Mouse (Mus musculus) CH12.LX (cell line): ENCODE data around the gene Npcd. TPM values are rescaled to one million over a fixed set of nuclear protein-coding genes. Genes with fewer than 3 reads are reported as not detected.
A peak's percentile ranks its signal among the peaks of the same experiment; 100 is the strongest.

Source experiments
- DNase-seq: peaks from one replicate; pipeline ENCODE4 v3.0.0-alpha.2; 2013; ENCODE audit errors: extremely low read depth
- H3K27ac ChIP-seq: 2 replicates; pipeline ENCODE4 v1.5.1; 2012; ENCODE audit warnings: low read depth, mild to moderate bottlenecking, control low read depth, moderate library complexity; ENCODE audit not compliant: insufficient read depth
- H3K27me3 ChIP-seq: replicated peaks from 2 replicates; pipeline ENCODE3; 2012; ENCODE audit warnings: inconsistent platforms
- H3K36me3 ChIP-seq, 2 experiments: replicated peaks in 1 of 2; 2 replicates each; pipeline versions ENCODE3 to v1.6.1; 2012; ENCODE audit warnings: inconsistent platforms in 1 of 2, low read length in 1 of 2, mild to moderate bottlenecking in 1 of 2, mixed read lengths in 1 of 2, moderate library complexity in 1 of 2; ENCODE audit not compliant: control insufficient read depth in 1 of 2, insufficient read depth in 1 of 2
- H3K4me1 ChIP-seq, 2 experiments: 2 replicates each; pipeline ENCODE4 v1.6.1; 2012; ENCODE audit warnings: inconsistent platforms in 1 of 2, moderate library complexity in 1 of 2; ENCODE audit not compliant: insufficient read depth in 2 of 2, control insufficient read depth in 1 of 2
- H3K4me2 ChIP-seq: 2 replicates; pipeline ENCODE4 v1.6.1; 2012; ENCODE audit warnings: low read depth, mild to moderate bottlenecking, control low read depth; ENCODE audit not compliant: poor library complexity, insufficient read depth, severe bottlenecking
- H3K4me3 ChIP-seq, 3 experiments: fragments of 150-350 bp in 1 of 3; sonication (generic) in 1 of 3; replicated peaks in 1 of 3; 2 replicates each; pipeline versions ENCODE3 to v1.5.1; 2011 to 2012; ENCODE audit warnings: low read depth in 2 of 3, low read length in 2 of 3, mild to moderate bottlenecking in 2 of 3, moderate library complexity in 2 of 3, control low read depth in 1 of 3, improper control_type of control experiment in 1 of 3, inconsistent platforms in 1 of 3, mixed read lengths in 1 of 3; ENCODE audit not compliant: poor library complexity in 1 of 3
- H3K79me2 ChIP-seq: replicated peaks from 2 replicates; pipeline ENCODE4 v1.6.1; 2012; ENCODE audit warnings: mild to moderate bottlenecking, moderate library complexity; ENCODE audit not compliant: control insufficient read depth, poor library complexity, insufficient read depth, severe bottlenecking; ENCODE audit errors: extremely low read depth
- H3K9ac ChIP-seq: 2 replicates; pipeline ENCODE4 v1.6.1; 2012; ENCODE audit warnings: low read depth, mild to moderate bottlenecking, control low read depth, moderate library complexity; ENCODE audit not compliant: insufficient read depth
- H3K9me3 ChIP-seq: replicated peaks from 2 replicates; pipeline ENCODE3; 2012; ENCODE audit warnings: low read length, inconsistent platforms, mixed read lengths
- BHLHE40 ChIP-seq: IDR thresholded peaks from 2 replicates; pipeline ENCODE4 v1.6.1; 2011; ENCODE audit warnings: mild to moderate bottlenecking, low read depth, low read length, improper control_type of control experiment
- CHD2 ChIP-seq: IDR thresholded peaks from 2 replicates; pipeline ENCODE4 v1.6.1; 2011; ENCODE audit warnings: low read length, improper control_type of control experiment
- CTCF ChIP-seq, 2 experiments: IDR thresholded peaks in 1 of 2; conservative IDR thresholded peaks in 1 of 2; 2 replicates each; pipeline ENCODE4 v1.5.1; 2011 to 2012; ENCODE audit warnings: low read depth in 2 of 2, low read length in 2 of 2, improper control_type of control experiment in 1 of 2, inconsistent platforms in 1 of 2, mild to moderate bottlenecking in 1 of 2, moderate library complexity in 1 of 2
- ELF1 ChIP-seq: IDR thresholded peaks from 2 replicates; pipeline ENCODE4 v1.6.1; 2014; ENCODE audit warnings: low read depth, mild to moderate bottlenecking, inconsistent platforms, low read length, improper control_type of control experiment
- EP300 ChIP-seq: IDR thresholded peaks from 2 replicates; pipeline ENCODE4 v1.6.1; 2011; ENCODE audit warnings: low read length, improper control_type of control experiment
- ETS1 ChIP-seq: conservative IDR thresholded peaks from 2 replicates; pipeline ENCODE4 v1.6.1; 2012; ENCODE audit warnings: low read depth, mild to moderate bottlenecking, inconsistent platforms, low read length, improper control_type of control experiment, moderate library complexity
- GABPA ChIP-seq: IDR thresholded peaks from 2 replicates; pipeline ENCODE4 v1.6.1; 2012; ENCODE audit warnings: low read depth, low read length, improper control_type of control experiment, inconsistent platforms; ENCODE audit not compliant: insufficient replicate concordance
- JUN ChIP-seq: IDR thresholded peaks from 2 replicates; pipeline ENCODE4 v1.6.1; 2011; ENCODE audit warnings: low read depth, mild to moderate bottlenecking, low read length, improper control_type of control experiment, moderate library complexity; ENCODE audit not compliant: insufficient read depth
- JUND ChIP-seq: conservative IDR thresholded peaks from 2 replicates; pipeline ENCODE4 v1.6.1; 2011; ENCODE audit warnings: low read depth, low read length, improper control_type of control experiment
- KAT2A ChIP-seq: IDR thresholded peaks from 2 replicates; pipeline ENCODE4 v1.6.1; 2012; ENCODE audit warnings: low read length, improper control_type of control experiment, inconsistent platforms; ENCODE audit not compliant: insufficient replicate concordance
- MAFK ChIP-seq: IDR thresholded peaks from 2 replicates; pipeline ENCODE4 v1.6.1; 2011; ENCODE audit warnings: low read length, improper control_type of control experiment; ENCODE audit not compliant: insufficient replicate concordance
- MAX ChIP-seq: IDR thresholded peaks from 2 replicates; pipeline ENCODE4 v1.6.1; 2011; ENCODE audit warnings: low read length, improper control_type of control experiment
- MAZ ChIP-seq: IDR thresholded peaks from 2 replicates; pipeline ENCODE4 v1.6.1; 2012; ENCODE audit warnings: low read depth, mild to moderate bottlenecking, inconsistent platforms, low read length, improper control_type of control experiment, moderate library complexity
- MEF2A ChIP-seq: IDR thresholded peaks from 2 replicates; pipeline ENCODE4 v1.6.1; 2014; ENCODE audit warnings: low read depth, mild to moderate bottlenecking, inconsistent platforms, low read length, improper control_type of control experiment, borderline replicate concordance
- MXI1 ChIP-seq: IDR thresholded peaks from 2 replicates; pipeline ENCODE4 v1.6.1; 2011; ENCODE audit warnings: mild to moderate bottlenecking, low read depth, low read length, improper control_type of control experiment
- MYC ChIP-seq: IDR thresholded peaks from 2 replicates; pipeline ENCODE4 v1.6.1; 2011; ENCODE audit warnings: low read depth, mild to moderate bottlenecking, improper control_type of control experiment, low read length
- NELFE ChIP-seq: IDR thresholded peaks from 2 replicates; pipeline ENCODE4 v1.6.1; 2011; ENCODE audit warnings: low read depth, low read length, improper control_type of control experiment
- NRF1 ChIP-seq: IDR thresholded peaks from 2 replicates; pipeline ENCODE4 v1.6.1; 2014; ENCODE audit warnings: low read depth, mild to moderate bottlenecking, inconsistent platforms, low read length, improper control_type of control experiment, moderate library complexity
- PAX5 ChIP-seq: IDR thresholded peaks from 2 replicates; pipeline ENCODE4 v1.6.1; 2012; ENCODE audit warnings: low read length, inconsistent platforms, mixed read lengths
- RAD21 ChIP-seq: IDR thresholded peaks from 2 replicates; pipeline ENCODE4 v1.6.1; 2011; ENCODE audit warnings: low read depth, mild to moderate bottlenecking, low read length, improper control_type of control experiment, moderate library complexity
- RCOR1 ChIP-seq: conservative IDR thresholded peaks from 2 replicates; pipeline ENCODE4 v1.6.1; 2012; ENCODE audit warnings: low read depth, mild to moderate bottlenecking, inconsistent platforms, low read length, improper control_type of control experiment
- SIN3A ChIP-seq: IDR thresholded peaks from 2 replicates; pipeline ENCODE4 v1.6.1; 2012; ENCODE audit warnings: low read length, improper control_type of control experiment, inconsistent platforms
- SMC3 ChIP-seq: IDR thresholded peaks from 2 replicates; pipeline ENCODE4 v1.6.1; 2011; ENCODE audit warnings: low read depth, low read length, improper control_type of control experiment
- TBP ChIP-seq: conservative IDR thresholded peaks from 2 replicates; pipeline ENCODE4 v1.6.1; 2011; ENCODE audit warnings: low read depth, low read length, improper control_type of control experiment
- TCF12 ChIP-seq: IDR thresholded peaks from 2 replicates; pipeline ENCODE4 v1.6.1; 2014; ENCODE audit warnings: low read depth, mild to moderate bottlenecking, inconsistent platforms, low read length, improper control_type of control experiment
- USF1 ChIP-seq: IDR thresholded peaks from 2 replicates; pipeline ENCODE4 v1.6.1; 2014; ENCODE audit warnings: low read depth, mild to moderate bottlenecking, inconsistent platforms, low read length, improper control_type of control experiment
- ZC3H11A ChIP-seq: IDR thresholded peaks from 2 replicates; pipeline ENCODE4 v1.6.1; 2012; ENCODE audit warnings: low read depth, mild to moderate bottlenecking, inconsistent platforms, low read length, improper control_type of control experiment
- ZKSCAN1 ChIP-seq: IDR thresholded peaks from 2 replicates; pipeline ENCODE4 v1.6.1; 2012; ENCODE audit warnings: low read depth, inconsistent platforms, low read length, improper control_type of control experiment, borderline replicate concordance
- ZMIZ1 ChIP-seq: IDR thresholded peaks from 2 replicates; pipeline ENCODE4 v1.6.1; 2012; ENCODE audit warnings: low read depth, mild to moderate bottlenecking, inconsistent platforms, low read length, improper control_type of control experiment
- ZNF384 ChIP-seq: IDR thresholded peaks from 2 replicates; pipeline ENCODE4 v1.6.1; 2012; ENCODE audit warnings: low read depth, low read length, improper control_type of control experiment, inconsistent platforms
- dilution Hi-C: fragments of 300-500 bp; cut with MboI; formaldehyde crosslinking; loops from 2 replicates; pipeline ENCODE4 v1.14.3; 2020; ENCODE audit warnings: low sequenced_read_pairs; ENCODE audit not compliant: extremely low pct_unique_long_range_greater_than_20kb, extremely low pct_ligation_motif_present
- in situ Hi-C: fragments of 300-500 bp; cut with MboI; formaldehyde crosslinking; loops from 3 replicates; pipeline ENCODE4 v1.14.3; 2019; ENCODE audit warnings: low sequenced_read_pairs, low pct_ligation_motif_present, low pct_unique_long_range_greater_than_20kb, mixed read lengths
- polyA plus RNA-seq: library from polyadenylated mRNA; unstranded; fragments of >175 nt; gene quantifications from 2 replicates; pipeline ENCODE4 v1.2.1, GENCODE M21; 2012; ENCODE audit warnings: low read depth; ENCODE audit not compliant: insufficient read length
- total RNA-seq, 2 experiments: library from RNA; depleted of rRNA; stranded (reverse); fragments of 300-350 nt in 1 of 2; fragments of >200 nt in 1 of 2; gene quantifications; 2 replicates each; pipeline ENCODE4 v1.2.3; 2012 to 2014

Gene Npcd
- total and polyA plus RNA-seq, 3 experiments, result 0.59 TPM; not detected in 2

DNA sequence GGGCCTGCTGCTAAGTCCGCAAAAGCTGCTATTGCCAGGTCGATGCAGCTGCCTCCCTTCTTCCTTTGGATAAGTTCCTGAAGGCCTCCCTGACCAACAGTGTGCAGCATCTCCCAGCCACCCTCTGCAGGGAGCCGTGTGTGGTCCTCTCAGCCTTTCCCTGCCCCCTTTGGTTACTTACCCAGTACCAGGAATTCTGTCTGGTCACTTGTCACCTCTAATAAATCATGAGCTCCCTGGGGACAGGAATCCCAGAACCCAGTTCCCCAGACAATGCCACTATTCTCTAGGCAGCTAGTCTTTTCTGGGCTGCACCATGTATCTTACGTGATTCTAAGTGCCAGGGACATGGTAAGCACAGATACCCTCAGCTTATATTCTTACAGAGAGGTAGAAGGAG lies 11.9 kb upstream of the Npcd start (continued):
- no peak for TF ChIP-seq ELF1

DNA sequence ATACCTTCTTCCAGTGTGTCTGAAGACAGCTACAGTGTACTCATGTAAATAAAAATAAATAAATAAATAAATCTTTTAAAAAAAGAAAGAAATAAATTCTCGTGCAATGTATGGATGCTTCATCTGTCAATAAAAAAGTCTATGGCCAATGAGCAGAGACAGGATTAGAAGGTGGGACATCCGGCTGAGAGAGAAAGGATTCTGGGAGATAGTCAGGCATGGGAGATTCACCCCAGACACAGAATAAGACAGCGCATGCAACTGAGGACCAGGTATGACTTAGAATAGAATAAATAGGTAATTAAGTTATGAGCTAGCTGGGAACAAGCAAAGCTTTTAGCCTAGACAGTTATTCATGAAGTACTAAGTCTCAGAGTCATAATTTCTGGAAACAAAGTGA lies 8.9 kb upstream of the Npcd start:
- no peaks in the 10 kb centered on the region for H3K36me3 ChIP-seq
- peaks cover 6 to 13% of the 10 kb centered on the region in 2 experiments; a peak in 3 of 4 replicates for H3K4me1 ChIP-seq
- no peaks in the 10 kb centered on the region for H3K9me3 ChIP-seq
- no peak overlapping the region for H3K4me2 ChIP-seq
- no peaks in the 10 kb centered on the region for H3K79me2 ChIP-seq
- DNase-seq, result no peak
- in situ Hi-C loops, result no loop called here
- H3K27me3 ChIP-seq, result peaks cover 9% of the 10 kb centered on the region
- no peak overlapping the region for H3K9ac ChIP-seq
- dilution Hi-C loops, result no loop called here
- TF ChIP-seq NRF1 (no peak), USF1 (no peak), CTCF (conservative IDR thresholded peaks at IDR 0.05 in 1 of 2, IDR thresholded peaks at IDR 0.05 in 1 of 2; ENCODE audit: low read depth in 2 of 2, low read length in 2 of 2) (no peak)
- no peak overlapping the region for H3K27ac ChIP-seq
- H3K4me3 ChIP-seq, result no peak overlapping the region

DNA sequence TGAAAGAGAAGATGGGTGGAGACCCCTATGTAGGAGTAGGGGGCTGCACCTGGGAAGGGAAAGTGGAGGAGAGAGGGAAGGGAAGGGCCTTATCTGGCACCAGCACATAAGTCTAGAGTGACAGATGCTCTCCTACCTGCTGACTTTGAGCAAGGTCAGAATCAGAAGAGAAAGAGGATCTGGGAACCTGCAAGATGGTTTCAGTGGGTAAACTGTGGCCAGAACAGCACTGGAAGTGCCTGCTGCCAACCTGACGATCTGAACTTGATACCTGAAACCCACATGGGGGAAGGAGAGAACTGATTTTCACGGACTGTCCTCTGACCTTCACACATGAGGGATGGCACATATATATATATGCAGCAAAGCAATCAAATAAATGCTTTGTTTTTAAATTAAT lies 6.2 kb upstream of the Npcd start:
- no peak overlapping the region for H3K4me2 ChIP-seq
- in situ Hi-C loops, result no loop called here
- TF ChIP-seq RCOR1 (peak; percentile 96), TCF12 (peak; percentile 68), KAT2A (no peak), MXI1 (0 out of 2 replicates have a peak, but pooled peaks have one; percentile 51), ELF1 (no peak), JUN (no peak), TBP (no peak), USF1 (no peak), CHD2 (0 out of 2 replicates have a peak, but pooled peaks have one; percentile 26), PAX5 (no peak), MYC (peak; percentile 61; the same call in 1 of the 2 replicates), SMC3 (no peak), BHLHE40 (peak; percentile 69), JUND (peak; percentile 22; the same call in 1 of the 2 replicates), NELFE (no peak), GABPA (no peak), MAX (no peak), CTCF (conservative IDR thresholded peaks at IDR 0.05 in 1 of 2, IDR thresholded peaks at IDR 0.05 in 1 of 2; ENCODE audit: low read depth in 2 of 2, low read length in 2 of 2) (no peak), EP300 (peak; percentile 96), RAD21 (no peak), MAZ (no peak), ETS1 (peak; percentile 29; the same call in 1 of the 2 replicates), SIN3A (peak; percentile 68), ZC3H11A (no peak), ZMIZ1 (no peak), ZKSCAN1 (no peak), ZNF384 (no peak), MAFK (peak; percentile 78), MEF2A (peak; percentile 54; the same call in 1 of the 2 replicates)

More for the DNA sequence above, 6.2 kb upstream of the Npcd start:
- dilution Hi-C loops, result no loop called here
- DNase-seq, result peak; percentile 60
- Histone ChIP-seq H3K27ac (no peak overlapping the region), H3K9me3 (no peaks in the 10 kb centered on the region), H3K9ac (no peak overlapping the region), H3K4me3 (no peak overlapping the region), H3K27me3 (peaks cover 29% of the 10 kb centered on the region), H3K36me3 (no peaks in the 10 kb centered on the region), H3K79me2 (no peaks in the 10 kb centered on the region), H3K4me1 (peaks cover 6 to 13% of the 10 kb centered on the region in 2 experiments; a peak in 3 of 4 replicates)
